Mouse (Mus musculus): ENCODE results near the gene Cmah. TPM values are rescaled to one million over a fixed set of nuclear protein-coding genes. Genes with fewer than 3 reads are reported as not detected.
"Not testable (repeated sequence)": the region's sequence is repeated elsewhere in the genome, so short reads cannot be mapped to it uniquely, and the experiment has no call there.

The Cmah gene
- polyA plus RNA-seq, 1 experiment from 2014 or later, result 0.49 TPM

DNA sequence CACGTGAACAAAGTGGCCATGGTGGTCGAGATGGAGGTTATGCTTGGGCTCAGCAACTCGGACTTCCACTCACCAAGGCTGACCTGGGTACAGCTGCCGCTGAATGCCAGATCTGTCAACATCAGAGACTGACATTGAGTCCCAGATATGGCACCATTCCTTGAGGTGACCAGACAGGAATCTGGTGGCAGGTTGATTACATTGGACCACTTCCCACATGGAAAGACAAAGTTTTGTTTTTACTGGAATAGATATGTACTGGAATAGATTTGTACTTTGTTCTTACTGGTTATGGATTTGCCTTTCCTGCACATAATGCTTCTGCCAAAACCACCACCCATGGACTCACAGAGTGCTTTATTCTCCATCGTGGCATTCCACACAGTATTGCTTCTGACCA lies 27.5 kb downstream of the Cmah start:
- no peaks in the 10 kb centered on the region for H3K4me1 ChIP-seq (replicated peaks)
- no peak for ATAC-seq (ENCODE audit: low FRiP score)
- 0 out of 2 replicates have a peak, but pooled peaks cover 4% of the 10 kb centered on the region for H3K9me3 ChIP-seq
- H3K27ac ChIP-seq, result no peak overlapping the region
- no peaks in the 10 kb centered on the region for H3K27me3 ChIP-seq
- H3K36me3 ChIP-seq, result no peaks in the 10 kb centered on the region
- H3K4me2 ChIP-seq, result no peak overlapping the region
- H3K9ac ChIP-seq, result no peak overlapping the region
- no peak overlapping the region for H3K4me3 ChIP-seq
- WGBS, result 86% methylated on average over 5 of the region's 5 CpGs

DNA sequence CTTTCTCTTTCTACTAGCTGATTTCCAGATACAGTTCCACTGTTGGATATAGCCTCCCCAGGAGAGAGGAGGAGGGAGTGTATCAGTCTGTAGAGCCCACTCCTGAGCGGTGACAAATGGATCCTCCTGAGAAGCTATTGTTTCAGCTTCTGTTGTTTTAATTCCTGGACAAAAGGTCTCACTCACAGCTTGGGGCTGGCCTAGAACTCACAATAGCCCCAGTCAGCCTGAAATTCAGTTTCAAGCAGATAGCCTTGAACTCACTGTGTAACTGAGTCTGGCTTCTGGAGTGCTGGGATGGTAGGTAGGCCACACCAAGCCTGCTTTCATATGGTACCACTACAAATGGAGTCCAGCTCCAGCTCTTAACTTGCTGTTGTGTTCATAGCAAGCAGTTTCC lies 32.0 kb downstream of the Cmah start:
- no peak overlapping the region for H3K27ac ChIP-seq
- H3K9me3 ChIP-seq, result no peaks in the 10 kb centered on the region
- H3K36me3 ChIP-seq, result no peaks in the 10 kb centered on the region
- H3K4me1 ChIP-seq (replicated peaks), result no peaks in the 10 kb centered on the region
- no peak for ATAC-seq (ENCODE audit: low FRiP score)
- WGBS, result 42% methylated on average over 1 of the region's 1 CpGs
- H3K9ac ChIP-seq, result no peak overlapping the region
- no peak overlapping the region for H3K4me3 ChIP-seq
- H3K27me3 ChIP-seq, result no peaks in the 10 kb centered on the region
- H3K4me2 ChIP-seq, result no peak overlapping the region

DNA sequence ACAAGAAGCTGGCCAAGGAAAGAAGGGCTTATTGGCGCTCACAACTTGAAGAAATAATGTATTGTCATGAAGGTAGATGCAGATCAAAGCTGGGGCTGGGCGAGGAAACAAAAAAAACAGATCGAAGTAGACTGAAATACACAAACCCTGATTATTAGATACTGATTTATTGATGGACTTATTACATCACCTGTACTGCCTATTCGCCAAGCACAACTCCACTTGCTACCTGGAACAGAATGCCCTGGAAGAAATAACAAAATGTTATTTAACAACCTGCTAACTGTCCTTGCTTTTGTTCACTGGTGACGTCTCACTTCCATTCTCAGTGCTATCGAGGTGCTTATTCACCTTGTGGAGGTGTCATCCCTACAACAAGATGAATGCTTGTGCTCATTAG lies 38.0 kb downstream of the Cmah start:
- Histone ChIP-seq H3K9me3 (no peaks in the 10 kb centered on the region), H3K4me2 (no peak overlapping the region), H3K4me1 (replicated peaks) (no peaks in the 10 kb centered on the region), H3K36me3 (no peaks in the 10 kb centered on the region), H3K27me3 (no peaks in the 10 kb centered on the region), H3K27ac (no peak overlapping the region), H3K9ac (no peak overlapping the region), H3K4me3 (no peak overlapping the region)
- 90% methylated on average over 6 of the region's 6 CpGs for WGBS
- no peak for ATAC-seq (ENCODE audit: low FRiP score)

DNA sequence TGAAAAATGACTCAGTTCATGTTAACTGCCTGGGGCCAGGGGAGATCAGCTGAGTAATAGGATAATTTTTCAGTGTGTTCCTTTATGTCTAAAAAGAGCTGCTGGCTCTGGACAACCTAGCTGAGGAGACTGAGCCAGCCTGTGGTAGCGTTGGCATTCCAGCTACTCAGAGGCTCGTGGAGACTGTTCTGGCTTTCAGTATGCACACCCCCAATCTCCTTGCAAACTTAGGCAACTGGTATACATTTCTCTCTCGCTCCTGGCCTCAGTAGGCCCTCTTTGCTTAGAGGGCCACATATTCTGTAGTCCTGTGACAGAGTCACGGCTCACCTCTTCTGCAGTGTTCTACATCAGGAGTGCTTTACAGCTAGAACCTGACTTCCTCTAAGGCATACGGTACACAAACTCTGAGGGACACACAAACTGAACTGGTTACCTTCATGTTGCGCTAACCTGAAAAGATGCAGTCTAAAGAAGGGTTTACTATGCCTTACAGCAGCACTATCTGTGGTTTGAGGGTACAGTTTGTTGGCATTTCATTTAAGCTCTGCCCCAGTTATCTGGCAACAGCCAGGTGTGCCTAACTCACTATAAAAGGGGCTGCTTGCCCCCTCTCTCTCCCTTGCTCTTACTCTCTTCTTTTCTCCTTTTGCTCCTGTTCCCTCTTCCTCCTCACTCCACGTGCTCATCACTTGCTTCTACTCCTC lies 45.8 kb downstream of the Cmah start:
- Histone ChIP-seq H3K4me1 (replicated peaks) (no peaks in the 10 kb centered on the region), H3K36me3 (no peaks in the 10 kb centered on the region), H3K9ac (no peak overlapping the region), H3K4me2 (no peak overlapping the region), H3K27me3 (no peaks in the 10 kb centered on the region), H3K4me3 (no peak overlapping the region), H3K9me3 (no peaks in the 10 kb centered on the region), H3K27ac (no peak overlapping the region)
- WGBS, result 93% methylated on average over 7 of the region's 7 CpGs
- no peak for ATAC-seq (ENCODE audit: low FRiP score)

DNA sequence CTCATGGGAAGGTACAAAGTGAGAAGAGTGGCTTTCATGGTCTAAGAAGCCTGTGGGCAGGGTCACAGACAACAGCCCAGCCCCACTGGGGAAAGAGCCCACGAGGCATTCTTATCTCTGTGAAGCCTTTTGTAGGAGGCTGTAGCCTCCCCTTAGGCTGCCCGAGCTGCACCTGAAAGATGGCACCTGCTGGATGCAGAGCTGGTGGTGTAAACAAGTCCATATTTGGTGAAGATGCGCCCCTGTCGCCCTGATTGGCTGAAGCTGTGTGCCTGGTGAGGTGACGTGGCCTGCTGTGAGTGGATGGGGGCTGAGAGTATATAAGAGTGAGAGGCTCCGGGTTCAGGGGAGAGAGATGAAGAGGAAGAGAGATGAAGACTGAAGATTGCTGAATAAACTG lies 47.4 kb downstream of the Cmah start:
- H3K36me3 ChIP-seq; H3K9ac ChIP-seq; H3K4me3 ChIP-seq; H3K27me3 ChIP-seq; H3K9me3 ChIP-seq; H3K4me1 ChIP-seq (replicated peaks); H3K27ac ChIP-seq; ATAC-seq (ENCODE audit: low FRiP score); H3K4me2 ChIP-seq: not testable (repeated sequence)
- WGBS, result 83% methylated on average over 6 of the region's 6 CpGs

DNA sequence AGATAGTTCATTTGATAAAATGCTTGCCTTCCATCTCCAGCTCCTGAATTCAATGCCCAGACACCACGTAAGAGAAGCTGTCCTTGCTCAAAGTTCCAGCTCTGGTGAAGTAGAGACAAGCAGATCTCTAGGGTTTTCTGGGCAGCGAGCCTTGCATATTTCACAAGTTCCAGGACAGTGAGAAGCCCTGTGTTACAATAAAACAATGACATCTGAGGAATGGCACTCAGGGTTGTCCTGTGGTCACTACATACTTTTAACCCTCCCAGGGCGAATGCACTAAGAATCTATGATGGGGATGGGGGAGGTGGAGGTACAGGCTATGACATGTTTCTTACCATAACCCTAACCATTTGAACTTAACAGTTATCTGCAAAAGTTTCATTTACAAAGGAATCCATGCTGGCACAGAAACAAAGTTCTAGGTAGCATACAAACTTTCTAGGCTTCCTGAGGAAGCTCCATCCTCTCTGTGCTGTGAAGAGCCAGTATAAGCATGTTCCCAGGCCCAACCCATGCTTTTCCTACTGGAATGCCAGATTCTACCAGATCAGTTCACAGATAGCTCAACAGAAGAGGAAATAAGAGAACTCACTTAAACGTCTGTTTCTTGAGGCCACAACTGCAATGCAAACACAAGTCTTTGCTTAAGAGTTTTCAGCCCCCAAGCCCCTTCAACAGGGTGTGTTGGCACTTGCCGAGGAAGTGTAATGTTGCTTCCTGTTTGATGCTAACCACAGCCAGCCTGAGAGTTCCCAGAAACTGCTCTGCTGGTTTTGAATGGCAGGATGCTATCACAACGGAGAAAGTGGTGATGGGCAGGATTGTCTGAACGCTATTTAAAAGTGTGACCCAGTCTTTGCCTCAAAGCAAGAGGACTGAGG lies 48.4 kb downstream of the Cmah start:
- Histone ChIP-seq H3K9me3 (no peaks in the 10 kb centered on the region), H3K4me3 (no peak overlapping the region), H3K9ac (no peak overlapping the region), H3K4me2 (no peak overlapping the region), H3K4me1 (replicated peaks) (no peaks in the 10 kb centered on the region), H3K27ac (no peak overlapping the region), H3K36me3 (no peaks in the 10 kb centered on the region), H3K27me3 (no peaks in the 10 kb centered on the region)
- 83% methylated on average over 7 of the region's 7 CpGs for WGBS
- no peak for ATAC-seq (ENCODE audit: low FRiP score)

DNA sequence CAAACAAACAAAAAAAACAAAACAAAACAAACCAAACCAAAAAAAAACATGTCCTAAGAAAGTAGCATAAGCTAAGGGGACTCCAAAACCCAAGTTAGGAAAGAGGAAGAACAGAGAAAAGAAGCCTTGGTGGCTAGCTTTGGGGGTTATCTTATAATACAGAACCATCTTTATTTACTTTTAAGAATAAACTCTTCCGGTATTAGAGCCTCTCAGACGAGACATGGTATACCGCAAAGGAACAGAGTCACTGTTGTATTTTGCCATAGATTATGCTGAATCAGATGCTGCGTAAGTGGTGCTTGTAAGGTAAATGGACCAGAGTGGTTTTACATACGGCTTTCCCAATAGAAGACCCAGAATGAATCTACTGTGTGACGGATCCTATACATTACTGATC lies 53.5 kb downstream of the Cmah start:
- H3K36me3 ChIP-seq, result no peaks in the 10 kb centered on the region
- no peak overlapping the region for H3K4me2 ChIP-seq
- ATAC-seq (ENCODE audit: low FRiP score), result no peak
- 95% methylated on average over 6 of the region's 6 CpGs for WGBS
- no peak overlapping the region for H3K9ac ChIP-seq
- H3K27ac ChIP-seq, result no peak overlapping the region
- no peaks in the 10 kb centered on the region for H3K27me3 ChIP-seq
- no peak overlapping the region for H3K4me3 ChIP-seq
- peaks cover 4% of the 10 kb centered on the region; the same call in 1 of the 2 replicates for H3K4me1 ChIP-seq (replicated peaks)
- no peaks in the 10 kb centered on the region for H3K9me3 ChIP-seq

DNA sequence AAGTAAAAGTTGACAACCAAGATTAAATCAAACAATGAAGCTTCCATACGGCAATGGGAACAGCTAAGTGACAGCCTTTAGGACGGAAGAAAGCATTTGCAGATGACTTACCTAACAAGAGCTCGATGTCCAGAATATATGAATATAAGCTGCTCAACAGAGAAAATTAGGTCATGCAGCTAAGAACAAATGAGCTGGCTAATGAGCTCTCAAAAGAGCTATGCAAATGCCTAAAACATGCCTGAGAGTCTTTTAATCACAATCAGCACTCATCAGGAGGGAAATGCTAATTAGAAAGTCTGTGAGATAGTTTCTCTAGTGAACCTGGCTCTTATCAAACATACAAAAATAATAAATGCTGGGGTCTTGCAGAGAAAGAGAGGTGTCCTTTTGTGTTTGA lies 56.7 kb downstream of the Cmah start:
- no peaks in the 10 kb centered on the region for H3K9me3 ChIP-seq
- H3K27ac ChIP-seq, result no peak overlapping the region
- H3K27me3 ChIP-seq, result no peaks in the 10 kb centered on the region
- no peak for ATAC-seq (ENCODE audit: low FRiP score)
- no peak overlapping the region for H3K4me3 ChIP-seq
- 47% methylated on average over 3 of the region's 3 CpGs for WGBS
- no peaks in the 10 kb centered on the region for H3K36me3 ChIP-seq
- no peak overlapping the region for H3K9ac ChIP-seq
- H3K4me1 ChIP-seq (replicated peaks), result peaks cover 4% of the 10 kb centered on the region; the same call in 1 of the 2 replicates
- H3K4me2 ChIP-seq, result no peak overlapping the region

- Histone ChIP-seq H3K4me3 (no peak overlapping the region), H3K27me3 (no peaks in the 10 kb centered on the region), H3K9me3 (no peaks in the 10 kb centered on the region), H3K27ac (no peak overlapping the region), H3K4me2 (no peak overlapping the region), H3K4me1 (replicated peaks) (0 out of 2 replicates have a peak, but pooled peaks cover 4% of the 10 kb centered on the region), H3K9ac (no peak overlapping the region), H3K36me3 (no peaks in the 10 kb centered on the region)
- WGBS, result 91% methylated on average over 5 of the region's 5 CpGs
- no peak for ATAC-seq (ENCODE audit: low FRiP score)
Measured at GRCm38 (mm10) chr13:24391892-24392291, 64.7 kb downstream of the Cmah start.

- no peaks in the 10 kb centered on the region for H3K27me3 ChIP-seq
- no peak overlapping the region for H3K27ac ChIP-seq
- H3K9ac ChIP-seq, result no peak overlapping the region
- H3K36me3 ChIP-seq, result no peaks in the 10 kb centered on the region
- WGBS, result 81% methylated on average over 4 of the region's 4 CpGs
- H3K9me3 ChIP-seq, result no peaks in the 10 kb centered on the region
- H3K4me3 ChIP-seq, result no peak overlapping the region
- ATAC-seq (ENCODE audit: low FRiP score), result no peak
- H3K4me1 ChIP-seq (replicated peaks), result 0 out of 2 replicates have a peak, but pooled peaks cover 4% of the 10 kb centered on the region
- no peak overlapping the region for H3K4me2 ChIP-seq
Measured at GRCm38 (mm10) chr13:24392655-24393054, 65.5 kb downstream of the Cmah start.

DNA sequence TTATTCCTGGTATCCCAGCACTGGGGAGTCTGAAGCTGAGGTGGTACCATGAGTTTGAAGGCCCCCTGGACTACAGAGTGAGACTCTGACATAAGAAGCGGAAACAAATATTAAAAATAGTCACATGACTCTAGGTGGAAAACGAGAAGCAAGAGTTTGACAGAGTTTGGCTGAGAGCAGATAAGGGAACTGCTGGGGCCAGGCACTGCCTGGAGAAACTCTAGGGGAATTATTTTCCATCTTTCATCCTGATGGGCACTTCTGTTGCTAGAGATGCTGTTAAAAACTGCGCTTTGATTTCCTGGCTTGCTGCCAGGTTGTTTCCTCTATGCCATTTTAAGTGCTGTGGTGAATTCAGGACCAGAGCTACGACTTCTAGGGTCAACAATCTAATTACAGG lies 65.9 kb downstream of the Cmah start:
- no peak overlapping the region for H3K4me3 ChIP-seq
- no peak overlapping the region for H3K27ac ChIP-seq
- 46% methylated on average over 4 of the region's 4 CpGs for WGBS
- no peaks in the 10 kb centered on the region for H3K9me3 ChIP-seq
- no peaks in the 10 kb centered on the region for H3K36me3 ChIP-seq
- H3K27me3 ChIP-seq, result no peaks in the 10 kb centered on the region
- H3K9ac ChIP-seq, result no peak overlapping the region
- no peak overlapping the region for H3K4me2 ChIP-seq
- 0 out of 2 replicates have a peak, but pooled peaks cover 4% of the 10 kb centered on the region for H3K4me1 ChIP-seq (replicated peaks)
- no peak for ATAC-seq (ENCODE audit: low FRiP score)

- H3K4me3 ChIP-seq, result no peak overlapping the region
- no peak overlapping the region for H3K27ac ChIP-seq
- H3K4me1 ChIP-seq (replicated peaks), result 0 out of 2 replicates have a peak, but pooled peaks cover 4% of the 10 kb centered on the region
- no peak overlapping the region for H3K4me2 ChIP-seq
- H3K9ac ChIP-seq, result no peak overlapping the region
- H3K27me3 ChIP-seq, result no peaks in the 10 kb centered on the region
- no peak for ATAC-seq (ENCODE audit: low FRiP score)
- no peaks in the 10 kb centered on the region for H3K36me3 ChIP-seq
- WGBS, result 94% methylated on average over 4 of the region's 4 CpGs
- no peaks in the 10 kb centered on the region for H3K9me3 ChIP-seq
Measured at GRCm38 (mm10) chr13:24395815-24396214, 68.6 kb downstream of the Cmah start.
